Mouse (Mus musculus): ENCODE results near the gene Spo11.

DNA sequence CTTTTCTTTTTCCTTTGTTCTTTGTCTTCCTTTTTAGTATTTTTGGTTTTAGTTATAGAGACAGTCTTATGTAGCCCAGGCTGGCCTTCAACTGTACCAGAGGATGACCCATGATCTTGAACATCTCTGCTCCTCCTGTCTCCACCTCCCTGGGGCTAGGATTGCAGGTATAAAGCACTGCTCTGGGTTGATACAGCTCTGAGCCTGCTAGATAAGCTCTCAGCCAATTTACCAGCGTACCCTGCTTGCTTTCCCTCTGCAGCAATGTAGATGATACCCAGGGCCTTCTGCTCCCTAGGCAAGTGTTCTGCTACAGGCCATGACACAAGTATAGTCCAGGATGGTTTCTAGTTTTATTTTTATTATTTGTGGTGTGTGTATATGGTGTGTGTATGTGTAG, 64.4 kb downstream of the Spo11 start:
- TF ChIP-seq GATA1 (IDR thresholded peaks at IDR 0.05; ENCODE audit: borderline replicate concordance, low read length) (no peak), FLI1 (IDR thresholded peaks at IDR 0.05; ENCODE audit: low read length) (no peak)
